Mouse (Mus musculus) fat pad, adult 2 months (tissue): Measurements from ENCODE around the gene Trib3.
"Not testable (repeated sequence)": the region's sequence is repeated elsewhere in the genome, so short reads cannot be mapped to it uniquely, and the experiment has no call there.

ENCODE experiments used
- DNase-seq: peaks from one replicate; pipeline ENCODE4 v3.0.0-alpha.2; 2011; ENCODE audit warnings: low read depth, low spot score; ENCODE audit errors: extremely low read depth

The Trib3 gene

DNA sequence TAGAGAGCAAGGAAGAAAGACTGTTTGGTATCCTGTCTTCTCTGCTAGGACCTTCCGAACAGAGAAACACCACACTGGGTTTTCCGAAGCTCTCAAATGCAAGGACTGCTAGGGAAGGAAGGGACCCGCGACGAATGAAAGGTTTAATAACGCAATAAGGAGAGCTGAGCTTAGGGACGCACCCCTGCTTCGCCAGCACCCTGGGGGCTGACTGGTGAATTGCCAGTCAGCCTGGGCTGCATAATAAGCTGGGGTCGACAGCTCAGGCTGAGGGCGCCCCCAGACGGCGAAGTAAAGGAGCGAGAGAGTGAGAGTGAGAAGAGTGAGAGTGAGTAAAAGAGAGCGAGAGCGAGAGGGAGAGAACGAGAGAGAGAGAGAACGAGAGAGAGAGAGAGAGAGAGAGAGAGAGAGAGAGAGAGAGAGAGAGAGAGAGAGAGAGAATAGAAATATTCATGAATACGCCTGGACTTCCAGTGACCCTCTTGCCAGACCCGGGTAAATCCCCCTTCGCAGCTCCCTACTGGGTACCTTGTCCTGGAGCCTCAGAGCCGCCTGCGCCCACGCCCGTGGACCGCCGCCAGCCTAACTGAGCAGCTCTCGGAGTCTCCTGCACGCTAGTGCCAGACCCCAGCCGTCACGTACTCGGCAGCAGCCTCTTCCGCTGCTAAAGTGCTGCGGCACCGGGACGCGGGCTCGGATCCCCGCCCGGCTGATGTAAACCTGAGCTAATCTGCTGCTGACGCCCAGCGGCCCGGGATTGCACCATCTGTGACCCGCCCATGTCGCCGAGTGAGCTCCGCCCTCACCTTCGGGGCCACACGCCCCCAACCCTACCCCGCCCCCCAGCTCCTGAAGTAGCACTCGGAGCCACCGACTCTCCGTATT, at the start of gene Trib3:
Trib3 (minus strand) TSS at position 704 of the 885 bp plus-strand sequence.
- no peak for DNase-seq

DNA sequence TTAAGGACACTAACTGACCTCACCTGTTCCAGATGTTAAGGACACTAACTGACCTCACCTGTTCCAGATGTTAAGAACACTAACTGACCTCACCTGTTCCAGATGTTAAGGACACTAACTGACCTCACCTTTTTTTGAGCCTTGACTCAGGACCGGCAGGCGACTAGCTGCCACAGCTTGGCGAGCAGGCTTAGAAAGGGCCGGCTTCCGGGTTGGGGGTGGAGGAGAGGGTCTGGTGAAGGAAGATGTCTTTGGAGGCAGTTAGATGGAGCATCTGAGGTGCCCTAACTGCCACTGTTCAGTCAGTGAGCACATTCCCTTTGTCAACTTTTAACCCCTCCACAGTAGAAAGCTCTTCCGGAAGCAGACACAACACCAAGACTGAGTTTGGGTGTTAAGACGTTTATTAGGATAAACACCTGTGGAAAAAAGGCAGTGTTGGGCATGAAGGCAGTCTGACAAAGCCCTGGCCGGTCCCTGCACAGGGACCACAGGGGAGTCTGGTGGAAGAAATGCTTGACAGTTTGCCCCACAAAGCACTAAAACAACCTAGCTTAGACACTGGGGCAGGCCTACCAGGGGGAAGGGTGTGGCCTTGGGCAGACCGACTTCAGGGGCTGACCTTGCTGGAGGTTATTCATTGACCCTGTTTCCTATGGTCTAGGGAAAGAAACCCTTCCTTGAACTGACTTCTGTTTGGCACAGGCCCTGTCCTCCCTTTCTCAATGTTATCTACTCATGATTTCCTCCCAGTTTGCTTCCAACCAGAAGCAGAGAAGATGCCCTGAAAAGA, 49.6 kb upstream of the Trib3 start:
- DNase-seq, result no peak

DNA sequence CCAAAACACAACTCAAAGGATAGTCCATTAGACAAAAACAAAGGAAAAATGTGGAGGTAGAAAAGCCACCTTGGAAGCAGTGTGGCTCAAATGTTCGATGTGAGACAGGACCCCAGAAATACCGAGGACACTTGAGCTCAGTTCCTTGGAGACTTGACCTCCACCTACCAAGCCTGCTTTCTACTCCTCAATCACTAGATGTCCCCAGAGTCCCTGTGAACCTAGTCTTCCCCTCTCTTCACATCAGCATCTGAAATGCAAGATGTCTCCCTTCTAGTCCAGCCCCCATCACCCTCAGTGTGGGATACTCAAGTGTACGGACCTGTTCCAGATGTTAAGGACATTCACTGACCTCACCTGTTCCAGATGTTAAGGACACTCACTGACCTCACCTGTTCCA, 49.0 kb upstream of the Trib3 start:
- no peak for DNase-seq

DNA sequence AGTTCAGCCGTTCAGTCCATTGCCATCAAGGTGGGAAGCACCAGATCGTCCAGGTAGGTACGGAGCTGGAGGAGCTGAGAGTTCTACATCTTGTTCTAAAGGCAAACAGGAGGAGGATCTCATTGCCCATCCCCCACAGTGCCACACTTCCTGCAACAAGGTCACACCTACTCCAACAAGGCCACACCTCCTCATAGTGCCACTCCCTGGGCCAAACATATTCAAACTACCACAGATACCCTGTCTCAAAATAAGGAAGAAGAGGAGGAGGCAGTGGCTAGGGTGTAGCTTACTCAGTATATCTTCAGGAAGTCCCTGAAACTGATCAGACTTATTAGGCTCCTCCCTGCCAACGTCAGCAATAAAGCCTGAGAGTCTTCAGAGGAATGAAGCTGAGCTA, 40.4 kb upstream of the Trib3 start:
- no peak for DNase-seq

DNA sequence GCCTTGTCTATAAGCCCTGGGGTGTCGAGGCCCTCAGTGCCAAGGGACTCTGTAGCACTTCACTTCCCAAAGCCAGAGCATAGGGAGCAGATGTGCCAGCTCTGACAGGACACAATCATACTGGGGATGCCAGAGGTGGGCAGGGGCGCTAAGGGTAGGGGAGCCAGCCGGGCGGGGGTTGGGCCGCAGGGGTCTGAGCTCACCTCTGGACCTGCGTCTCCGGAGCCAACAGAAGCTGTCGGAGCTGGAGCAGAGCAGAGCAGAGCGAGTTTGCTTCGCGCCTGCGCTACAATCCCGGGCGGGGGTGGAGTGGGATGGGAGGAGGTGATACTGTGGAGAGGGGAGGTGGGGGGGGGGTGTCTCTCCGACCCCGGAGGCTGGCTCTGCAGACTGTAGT, 32.5 kb upstream of the Trib3 start, which contains the start of gene Nrsn2:
Nrsn2 (minus strand) TSS at position 294 of the 397 bp plus-strand sequence.
- no peak for DNase-seq

DNA sequence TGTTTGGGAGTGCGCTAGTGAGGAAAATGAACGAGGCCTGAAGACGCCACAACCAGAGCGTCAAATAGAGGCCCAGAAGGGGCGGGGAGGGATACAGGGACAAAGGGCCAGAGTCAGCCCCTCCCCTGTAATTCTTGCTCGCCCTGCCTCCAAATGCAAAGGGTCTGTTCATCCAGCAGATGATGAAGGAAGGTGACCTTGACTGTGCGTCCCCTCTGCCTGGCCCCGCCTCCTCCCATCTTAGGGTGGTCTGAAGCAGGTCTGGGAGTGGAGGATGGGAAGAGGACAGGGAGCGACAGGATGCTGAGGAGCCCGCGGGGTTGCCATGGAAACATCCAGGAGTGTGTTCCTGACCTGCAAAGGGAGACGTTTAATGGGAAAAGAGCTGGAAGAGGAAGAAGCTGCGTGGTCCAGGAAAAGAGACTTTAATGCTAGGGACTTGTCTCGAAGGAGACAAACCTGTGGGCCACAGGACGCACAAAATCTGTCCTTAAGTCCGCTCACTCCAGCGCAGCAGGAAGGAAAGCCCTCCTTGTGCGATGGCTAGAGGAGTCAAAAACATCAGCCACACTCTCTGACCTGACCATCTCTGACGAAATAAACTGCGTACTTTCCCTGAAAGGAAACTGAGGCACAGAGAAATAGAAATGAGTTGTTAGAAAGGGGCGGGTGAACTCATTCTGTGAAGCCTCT, 32.0 kb upstream of the Trib3 start:
- DNase-seq, result no peak

DNA sequence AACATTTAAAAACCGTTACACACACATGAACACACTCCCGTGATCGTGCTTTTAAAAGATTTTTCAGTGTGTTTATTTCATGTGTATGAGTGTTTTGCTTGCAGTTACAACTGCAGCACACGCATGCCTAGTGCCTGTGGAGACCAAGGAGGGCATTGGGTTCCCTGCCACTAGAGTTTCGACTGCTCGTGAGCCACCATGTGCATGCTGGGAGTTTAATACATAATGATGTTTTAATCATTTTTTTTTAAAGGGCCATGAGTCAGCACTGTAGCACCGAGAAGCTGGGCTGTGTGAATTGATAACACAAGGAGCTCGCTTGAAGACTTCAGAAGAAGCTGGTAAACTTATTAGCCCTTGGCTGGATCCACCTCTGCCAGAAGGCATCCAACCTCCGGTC, 29.7 kb upstream of the Trib3 start:
- DNase-seq, result no peak

DNA sequence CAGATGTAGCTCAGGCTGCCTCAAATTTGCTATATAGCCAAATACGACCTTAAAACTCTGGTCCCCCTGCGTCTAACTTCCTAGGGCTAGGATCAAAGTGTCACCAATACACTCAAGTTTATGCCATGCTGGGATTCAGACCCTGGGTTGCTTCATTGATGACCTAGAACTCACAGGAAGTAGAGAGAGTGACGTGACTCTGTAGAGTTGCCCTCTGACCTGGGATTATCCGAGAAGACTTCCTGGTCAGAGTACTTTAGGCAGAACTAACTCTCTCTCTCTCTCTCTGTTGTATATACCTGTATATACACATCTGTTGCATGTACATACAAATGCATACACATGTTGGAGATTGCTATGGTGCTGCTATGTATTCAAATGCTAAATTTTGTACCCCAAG, 28.8 kb upstream of the Trib3 start:
- DNase-seq, result no peak

DNA sequence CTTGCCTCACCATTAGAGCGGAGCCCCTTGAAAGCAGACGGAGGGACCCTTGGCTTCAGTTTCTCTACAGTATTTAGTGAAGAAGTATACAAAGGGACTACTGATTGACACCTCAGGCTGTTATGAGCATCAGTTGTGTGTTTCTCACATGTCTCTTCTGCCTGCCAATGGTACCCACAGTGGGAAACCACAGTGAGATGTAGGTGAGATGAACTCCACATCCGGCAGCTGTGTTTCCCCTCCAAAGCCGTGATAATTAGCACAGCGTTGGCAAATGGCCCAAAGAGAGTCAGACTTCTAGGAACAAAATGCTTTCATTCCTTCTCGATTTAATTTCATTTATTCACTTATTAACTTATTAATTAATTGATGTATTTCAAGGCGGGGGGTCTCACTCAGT, 28.3 kb upstream of the Trib3 start:
- no peak for DNase-seq

DNA sequence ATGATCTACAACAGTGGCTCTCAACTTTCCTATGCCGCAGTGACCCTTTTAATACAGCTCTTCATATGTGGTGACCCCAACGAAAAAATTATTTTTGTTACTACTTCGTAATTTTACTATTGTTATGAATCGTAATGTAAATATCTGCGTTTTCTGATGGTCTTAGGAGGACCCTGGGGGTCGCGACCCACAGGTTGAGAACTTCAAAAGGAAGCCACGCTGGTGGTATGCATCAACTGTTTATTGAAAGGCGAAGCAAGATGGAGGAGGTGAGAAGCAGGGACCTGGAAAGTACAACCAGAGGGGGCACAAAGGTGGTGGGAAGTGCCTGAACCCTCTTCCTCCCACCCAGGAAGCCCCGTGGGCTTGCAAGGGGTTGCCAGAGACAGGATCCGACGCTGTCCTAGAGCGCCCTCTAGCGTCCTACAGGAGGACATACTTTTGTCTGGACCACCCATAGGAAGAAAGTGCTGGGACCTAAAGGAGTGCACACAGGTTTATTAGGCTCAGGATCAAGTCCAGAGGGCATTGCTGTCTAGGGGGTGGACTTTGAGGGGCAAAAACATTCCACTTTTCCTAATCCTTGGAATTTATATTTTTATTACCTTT, 24.8 kb upstream of the Trib3 start:
- DNase-seq, result no peak

DNA sequence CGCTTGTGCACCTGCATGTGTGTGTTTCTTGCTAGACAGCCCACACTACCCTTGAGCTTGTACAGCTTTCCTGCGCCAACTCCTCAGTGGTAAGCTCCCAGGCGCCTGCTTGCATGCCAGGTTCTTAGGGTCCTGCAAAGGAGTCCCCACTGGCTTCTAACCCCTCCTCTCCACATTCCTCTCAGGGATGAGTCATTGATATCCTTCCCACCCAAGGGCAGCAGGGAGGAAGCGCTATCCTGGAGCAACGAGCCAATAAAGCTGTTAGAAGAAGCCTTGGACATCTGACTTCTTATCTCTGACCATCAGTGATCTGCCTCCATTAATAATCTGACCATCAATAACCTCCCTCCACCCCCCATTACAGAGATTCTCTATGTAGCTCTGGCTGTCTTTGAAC, 24.1 kb upstream of the Trib3 start:
- DNase-seq, result no peak

DNA sequence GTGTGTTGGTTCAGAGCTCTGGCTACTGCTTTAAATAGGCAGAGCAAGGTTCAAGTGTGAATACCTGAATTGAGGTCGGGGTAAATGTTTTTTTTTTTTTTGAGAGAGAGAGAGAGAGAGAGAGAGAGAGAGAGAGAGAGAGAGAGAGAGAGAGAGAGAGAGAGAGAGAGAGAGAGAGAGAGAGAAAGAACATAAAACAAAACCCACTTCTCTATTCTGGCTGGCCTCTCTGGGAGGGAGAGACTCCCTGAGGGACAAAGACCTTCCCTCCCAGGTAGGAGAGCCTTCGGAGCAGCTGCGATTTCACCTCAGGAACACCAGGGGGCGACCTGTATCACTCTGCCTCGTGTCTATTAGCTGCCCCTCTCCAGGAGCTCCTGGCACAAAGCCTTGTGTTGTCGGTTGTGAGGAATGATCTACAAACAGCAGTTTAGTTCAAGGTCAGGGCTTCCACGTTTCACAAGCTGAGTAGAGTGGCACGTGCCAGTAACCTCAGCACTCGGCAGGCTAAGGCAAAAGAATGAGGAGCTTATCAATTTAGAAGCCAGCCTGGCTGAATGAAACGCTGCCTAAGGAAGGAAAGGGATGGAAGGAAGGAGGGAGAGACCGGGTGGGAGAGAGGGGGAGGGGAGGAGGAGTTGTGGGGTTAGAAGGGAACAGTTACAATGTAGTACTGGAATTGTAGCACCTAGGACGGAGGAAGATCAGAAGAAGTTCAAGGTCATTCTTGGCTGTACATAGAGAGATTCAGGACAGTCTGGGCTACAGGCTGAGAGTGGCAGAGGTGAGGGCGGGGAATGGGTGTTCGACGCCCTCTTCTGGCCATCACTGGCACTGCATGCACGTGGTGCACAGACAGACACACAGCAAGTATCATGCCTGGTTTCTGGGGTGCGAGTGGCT, 19.7 kb upstream of the Trib3 start:
- DNase-seq, result no peak

DNA sequence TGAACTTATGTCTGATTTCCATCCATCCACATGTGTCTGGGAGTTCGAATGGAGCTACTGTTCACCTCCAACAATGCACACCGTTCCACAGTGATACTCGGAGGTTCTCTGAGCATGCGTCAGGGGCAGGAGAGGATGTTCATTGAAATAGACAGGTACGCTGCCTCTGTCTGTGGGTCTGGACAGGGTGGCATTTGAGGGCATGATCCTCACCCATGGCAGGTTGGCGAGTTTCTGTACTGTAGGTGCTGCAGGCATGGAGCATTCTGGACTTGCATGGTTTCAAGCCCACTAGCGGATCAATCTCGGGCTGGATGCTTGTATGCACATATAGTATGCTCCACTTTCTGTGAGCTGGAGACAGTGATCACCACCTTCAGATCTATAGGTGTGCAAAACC, 17.4 kb upstream of the Trib3 start:
- no peak for DNase-seq

DNA sequence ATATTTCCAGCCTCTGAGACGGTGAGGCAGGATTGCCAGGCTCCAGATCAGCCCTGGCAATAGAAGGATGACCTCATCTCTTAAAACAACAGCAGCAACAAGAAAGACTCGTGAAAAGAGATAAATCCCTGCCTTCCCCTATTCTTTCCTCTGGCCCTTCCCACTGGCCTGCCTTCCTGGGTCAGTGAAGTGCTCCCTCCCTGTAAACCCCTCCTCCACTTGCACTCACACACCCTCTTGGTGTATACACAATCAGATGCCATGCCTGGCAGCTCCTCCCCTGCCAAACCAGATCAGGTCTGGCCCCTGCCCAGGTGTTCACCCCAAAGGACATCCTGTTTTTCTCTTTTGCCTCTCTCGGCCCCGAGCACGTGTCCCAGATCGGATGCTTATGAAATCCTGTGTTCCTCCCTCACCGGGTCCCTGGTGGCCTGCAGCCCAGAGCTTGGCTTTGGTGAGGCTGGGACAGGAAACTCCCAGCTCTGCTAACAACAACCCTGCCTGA, 16.5 kb upstream of the Trib3 start:
- no peak for DNase-seq

DNA sequence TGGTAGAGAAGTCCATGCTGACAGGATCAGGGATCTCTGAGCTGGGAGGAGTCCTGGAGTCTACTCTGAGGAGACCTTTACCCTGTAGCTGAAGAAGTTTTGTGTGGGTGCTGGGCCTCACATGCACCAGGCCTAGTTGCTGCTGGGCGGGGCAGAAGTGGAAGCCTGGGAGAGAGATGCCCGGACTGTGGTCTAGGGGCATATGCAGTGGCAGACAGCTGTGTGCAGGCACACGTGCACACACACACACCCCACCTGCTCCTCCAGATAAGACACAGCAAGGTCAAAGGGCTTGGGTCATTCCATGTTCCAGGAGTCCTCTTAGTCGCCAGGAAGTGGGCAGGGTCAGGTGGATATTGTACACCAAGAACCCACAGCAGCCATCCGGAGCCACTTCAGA, 15.8 kb upstream of the Trib3 start:
- no peak for DNase-seq

DNA sequence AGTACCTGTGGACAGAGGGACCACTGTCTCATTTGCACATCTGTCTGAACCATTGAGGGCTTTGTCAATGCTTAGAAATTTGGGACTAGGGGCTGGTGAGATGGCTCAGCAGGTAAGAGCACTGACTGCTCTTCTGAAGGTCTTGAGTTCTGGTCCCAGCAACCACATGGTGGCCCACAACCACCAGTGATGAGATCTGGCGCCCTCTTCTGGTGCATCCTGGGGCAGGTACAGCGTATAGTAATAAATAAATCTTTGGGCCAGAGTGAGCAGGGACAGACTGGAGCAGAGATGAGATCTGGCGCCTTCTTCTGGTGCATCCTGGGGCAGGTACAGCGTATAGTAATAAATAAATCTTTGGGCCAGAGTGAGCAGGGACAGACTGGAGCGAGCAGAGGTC, 15.1 kb upstream of the Trib3 start:
- DNase-seq, result not testable (repeated sequence)

DNA sequence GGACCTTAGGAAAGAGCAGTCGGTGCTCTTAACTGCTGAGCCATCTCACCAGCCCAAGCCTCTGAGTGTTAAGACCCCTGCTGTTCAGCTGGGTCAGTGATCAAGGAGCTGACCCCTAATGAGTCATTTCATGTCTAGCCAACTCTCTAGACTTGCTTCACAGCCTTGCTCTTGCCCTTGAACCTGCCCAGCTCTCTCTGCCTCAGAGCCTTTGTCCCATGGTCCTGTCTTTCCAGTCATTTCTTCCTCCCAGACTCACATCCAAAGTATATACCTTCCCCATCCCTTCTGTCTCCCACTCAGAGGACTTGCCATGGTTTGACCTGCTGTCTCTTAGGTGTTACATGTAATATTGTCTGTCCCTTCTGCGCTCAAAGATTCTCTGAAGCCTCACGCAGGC, 13.4 kb upstream of the Trib3 start:
- DNase-seq, result no peak

DNA sequence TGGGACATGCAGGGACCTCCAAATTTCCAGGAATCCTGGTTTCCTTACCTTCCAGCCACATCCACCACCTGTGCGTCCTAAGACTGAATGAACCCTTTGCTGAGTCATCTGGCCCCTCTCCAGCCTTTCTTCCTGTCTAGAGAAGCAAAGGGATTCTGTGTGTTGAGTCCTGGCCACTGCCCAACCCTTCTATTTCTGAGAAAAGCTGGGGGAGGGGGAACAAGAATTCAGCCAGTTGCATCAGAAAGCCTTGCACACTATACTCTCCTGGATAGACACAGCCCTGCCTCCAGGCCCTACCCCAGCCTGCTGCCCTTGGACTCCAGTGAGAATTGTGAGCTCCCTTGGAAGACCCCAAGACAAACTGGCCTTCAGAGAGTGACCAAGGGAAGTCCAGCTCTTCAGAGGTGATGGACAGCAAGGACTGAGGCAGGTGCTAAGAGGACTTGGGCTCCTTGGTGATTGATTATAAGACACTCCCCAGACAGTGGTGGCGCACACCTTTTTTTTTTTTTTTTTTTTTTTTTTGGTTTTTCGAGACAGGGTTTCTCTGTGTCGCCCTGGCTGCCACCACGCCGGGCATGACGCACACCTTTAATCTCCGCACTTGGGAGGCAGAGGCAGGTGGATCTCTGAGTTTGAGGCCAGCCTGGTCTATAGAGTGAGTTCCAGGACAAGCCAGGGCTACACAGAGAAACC, 6.2 kb upstream of the Trib3 start:
- DNase-seq, result no peak

DNA sequence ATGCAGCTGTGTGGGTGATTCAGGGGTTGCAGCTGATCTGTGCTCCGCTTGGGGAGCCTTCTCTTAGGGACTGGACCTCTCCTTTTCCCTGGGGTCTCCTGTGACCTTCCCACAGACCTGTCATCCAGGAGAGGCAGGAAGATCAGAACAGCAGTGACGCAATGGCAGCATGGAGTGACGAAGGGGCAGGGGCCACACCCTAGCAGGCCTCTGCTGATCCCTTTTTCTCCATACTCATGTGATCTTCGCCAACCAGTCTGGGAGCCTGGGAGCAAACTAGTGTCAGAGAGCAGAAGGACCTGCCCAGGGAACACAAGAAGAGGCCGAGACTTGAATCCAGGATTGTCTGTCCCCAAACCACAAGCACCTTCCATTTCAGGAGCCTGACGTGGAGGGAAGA, 5.4 kb upstream of the Trib3 start:
- no peak for DNase-seq
